Mouse (Mus musculus) layer of hippocampus, adult 9-11 months (tissue): ENCODE data around the gene Trim7.
A peak's percentile ranks its signal among the peaks of the same experiment; 100 is the strongest.
"Not testable (repeated sequence)": the region's sequence is repeated elsewhere in the genome, so short reads cannot be mapped to it uniquely, and the experiment has no call there.

Source experiments
- DNase-seq: peaks from one replicate; pipeline ENCODE4 v3.0.0; 2022

Gene Trim7

GRCm38 (mm10) chr11:48830279-48830678 lies 4.3 kb downstream of the Trim7 start:
- DNase-seq, result no peak

GRCm38 (mm10) chr11:48831273-48831672 lies 5.3 kb downstream of the Trim7 start:
- no peak for DNase-seq

- DNase-seq, result no peak
Observed at GRCm38 (mm10) chr11:48833078-48833730, 7.3 kb downstream of the Trim7 start.

GRCm38 (mm10) chr11:48833731-48834639 lies 8.0 kb downstream of the Trim7 start:
- DNase-seq, result peak; percentile 88

GRCm38 (mm10) chr11:48835923-48836322 lies 10.0 kb downstream of the Trim7 start:
- DNase-seq, result no peak

- DNase-seq, result no peak
Observed at GRCm38 (mm10) chr11:48836990-48837309, 11.0 kb downstream of the Trim7 start.

GRCm38 (mm10) chr11:48837310-48838180 lies 11.6 kb downstream of the Trim7 start:
- DNase-seq, result no peak

- DNase-seq, result no peak
Observed at GRCm38 (mm10) chr11:48838181-48838797, 12.3 kb downstream of the Trim7 start.

- no peak for DNase-seq
Observed at GRCm38 (mm10) chr11:48838879-48839680, 13.1 kb downstream of the Trim7 start.

GRCm38 (mm10) chr11:48840805-48841204 lies 14.9 kb downstream of the Trim7 start:
- DNase-seq, result no peak

- no peak for DNase-seq
Observed at GRCm38 (mm10) chr11:48841213-48841612, 15.3 kb downstream of the Trim7 start.

GRCm38 (mm10) chr11:48842378-48842792 lies 16.4 kb downstream of the Trim7 start:
- DNase-seq, result no peak

- DNase-seq, result no peak
Observed at GRCm38 (mm10) chr11:48843202-48843601, 17.3 kb downstream of the Trim7 start.

GRCm38 (mm10) chr11:48844309-48844708 lies 18.4 kb downstream of the Trim7 start:
- DNase-seq, result no peak

GRCm38 (mm10) chr11:48845244-48845815 lies 19.4 kb downstream of the Trim7 start:
- DNase-seq, result no peak

GRCm38 (mm10) chr11:48846362-48846761 lies 20.4 kb downstream of the Trim7 start:
- DNase-seq, result not testable (repeated sequence)

GRCm38 (mm10) chr11:48846881-48847280 lies 20.9 kb downstream of the Trim7 start:
- no peak for DNase-seq

- no peak for DNase-seq
Observed at GRCm38 (mm10) chr11:48850240-48850639, 24.3 kb downstream of the Trim7 start.

- no peak for DNase-seq
Observed at GRCm38 (mm10) chr11:48851270-48851995, 25.5 kb downstream of the Trim7 start.

GRCm38 (mm10) chr11:48852190-48852589 lies 26.2 kb downstream of the Trim7 start:
- no peak for DNase-seq
